Mouse (Mus musculus) cerebellum, adult 11-12 months (tissue): ENCODE data around the gene Dnajc19.

Source experiments
- DNase-seq: peaks from one replicate; pipeline ENCODE4 v3.0.0; 2022

Dnajc19 gene

GRCm38 (mm10) chr3:34028935-34029334 is 52.2 kb downstream of the Dnajc19 start:
- no peak for DNase-seq

- no peak for DNase-seq
Observed at GRCm38 (mm10) chr3:34021259-34021828, 59.8 kb downstream of the Dnajc19 start.

- peak; percentile 26 for DNase-seq
Observed at GRCm38 (mm10) chr3:34020382-34021258, 60.5 kb downstream of the Dnajc19 start.

- DNase-seq, result peak; percentile 85
Observed at GRCm38 (mm10) chr3:34019540-34020381, 61.4 kb downstream of the Dnajc19 start, which contains the start of gene Fxr1. Fxr1 (plus strand) TSS chr3:34019943.

- DNase-seq, result no peak
Observed at GRCm38 (mm10) chr3:34008191-34008590, 72.9 kb downstream of the Dnajc19 start.

- DNase-seq, result no peak
Observed at GRCm38 (mm10) chr3:34007611-34008010, 73.5 kb downstream of the Dnajc19 start.

- DNase-seq, result no peak
Observed at GRCm38 (mm10) chr3:34006824-34007223, 74.3 kb downstream of the Dnajc19 start.

- DNase-seq, result no peak
Observed at GRCm38 (mm10) chr3:34006301-34006700, 74.8 kb downstream of the Dnajc19 start.
